Mouse (Mus musculus) embryonic stem cell, embryonic (primary cell): ENCODE data around the gene Syne1.

ENCODE experiments used
- CTCF ChIA-PET, 4 experiments: fragments of 300-600 bp in 2 of 4; fragments of 350-600 bp in 2 of 4; sonication (Branson Sonifier 250); formaldehyde crosslinking; loops; one replicate each; lab custom pipeline; 2022; ENCODE audit warnings: inconsistent platforms in 2 of 4; lab: Charles Lee
- POLR2A ChIA-PET, 4 experiments: fragments of 300-600 bp in 2 of 4; fragments of 350-600 bp in 2 of 4; sonication (Branson Sonifier 250); formaldehyde crosslinking; loops; one replicate each; lab custom pipeline; 2022; ENCODE audit warnings: antibody characterized with exemption in 4 of 4, inconsistent platforms in 1 of 4; lab: Charles Lee

Syne1 gene

DNA sequence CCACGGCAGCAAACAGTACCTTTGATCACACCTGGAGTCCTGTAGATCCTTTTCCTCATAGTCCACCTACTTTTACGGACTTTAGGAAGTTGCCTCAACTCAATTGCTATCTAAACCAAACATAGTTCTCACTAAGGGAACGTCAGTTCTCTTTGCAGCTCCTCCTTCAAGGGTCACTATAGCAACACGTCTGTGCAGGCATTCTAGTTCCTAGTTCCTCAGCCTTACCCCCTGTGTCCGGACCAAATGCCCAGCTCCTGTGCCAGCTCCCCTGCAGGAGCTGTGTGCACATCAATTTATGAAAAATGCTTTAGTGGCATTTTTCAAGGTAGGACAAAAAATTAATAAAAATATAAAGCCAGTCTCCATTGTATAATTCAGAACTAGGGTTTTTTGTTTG, 63.2 kb downstream of the Syne1 start:
- POLR2A ChIA-PET: interaction anchor here in 1 of 4 experiments (1.2 kb wide), 1 partner anchor 63 kb away, joined by 3 read pairs; the partner anchor contains the start of gene Syne1
- CTCF ChIA-PET: no interaction called here

DNA sequence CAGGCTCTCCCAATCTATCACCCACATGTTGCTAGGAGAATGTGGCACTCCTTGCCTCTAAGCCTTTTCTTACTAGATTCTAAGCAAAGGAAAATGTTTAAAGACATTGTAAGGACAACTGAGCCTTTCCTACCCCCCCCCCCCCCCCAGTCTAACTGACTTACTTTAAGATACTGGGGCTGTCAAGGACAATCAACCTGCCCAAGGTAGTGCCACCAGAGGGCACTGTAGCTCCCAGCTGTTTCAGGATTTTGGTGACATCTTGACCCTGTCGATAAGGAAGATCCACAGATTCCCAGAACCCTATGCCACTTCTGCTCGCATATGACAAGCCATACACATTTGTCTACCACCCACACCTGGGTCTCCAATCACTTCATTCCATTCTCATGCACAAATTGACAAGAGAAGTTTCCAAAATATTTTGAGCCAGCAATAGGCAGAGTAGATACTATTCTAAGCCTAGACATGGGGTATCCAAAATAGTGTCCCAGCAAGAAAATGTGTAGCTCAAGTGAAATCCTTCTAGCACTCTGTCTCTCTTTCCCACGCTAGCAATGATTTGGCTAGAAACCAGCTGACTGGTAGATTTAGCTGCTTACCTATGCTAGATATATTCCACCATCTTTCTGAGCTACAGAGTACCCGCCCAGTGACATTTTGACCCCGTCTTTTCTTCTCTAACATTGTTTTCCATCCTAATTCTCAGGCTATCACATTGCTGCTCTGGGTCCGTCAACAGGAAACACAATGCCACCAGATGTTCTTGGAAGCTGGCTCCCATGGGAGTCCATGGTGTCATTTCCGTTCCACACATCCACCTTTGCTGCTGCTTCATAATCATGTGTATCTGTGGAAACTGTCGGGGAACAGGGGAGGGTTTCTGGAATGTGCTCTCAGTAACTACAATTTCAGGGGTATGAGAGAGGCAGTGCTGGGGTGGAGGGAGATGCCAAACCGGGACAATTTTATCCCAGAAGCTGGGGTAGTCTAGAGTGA, 70.4 kb downstream of the Syne1 start:
- CTCF ChIA-PET: interaction anchor here (0.6 to 3.3 kb wide), 45 partner anchors 9 to 1630 kb away, joined by 3 to 18 read pairs (median 4); no protein-coding TSS in a partner anchor
- POLR2A ChIA-PET: interaction anchor here in 3 of 4 experiments (0.5 to 1.6 kb wide), 4 partner anchors 15 to 114 kb away, joined by 3 to 9 read pairs (median 3); no protein-coding TSS in a partner anchor

DNA sequence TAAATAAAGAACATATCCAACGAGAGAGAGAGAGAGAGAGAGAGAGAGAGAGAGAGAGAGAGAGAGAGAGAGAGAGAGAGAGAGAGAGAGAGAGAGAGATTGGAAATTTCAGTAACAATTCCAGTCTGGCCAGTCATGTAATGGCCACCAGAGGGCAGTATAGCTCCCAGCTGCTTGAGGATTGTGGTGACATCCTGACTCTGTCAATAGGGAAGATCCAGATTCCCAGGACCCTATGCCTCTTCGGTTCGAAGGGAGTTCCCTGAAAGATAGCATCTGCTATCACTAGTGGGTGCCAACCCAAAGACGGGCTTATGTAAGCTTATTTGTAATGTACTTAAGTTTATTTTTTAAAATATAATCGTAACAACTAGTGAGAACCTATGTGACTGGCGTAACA, 71.2 kb downstream of the Syne1 start:
- ChIA-PET CTCF (interaction anchor here (0.5 to 3.3 kb wide), 40 partner anchors 9 to 1435 kb away, joined by 3 to 18 read pairs (median 4); no protein-coding TSS in a partner anchor), POLR2A (interaction anchor here in 1 of 4 experiments (0.5 kb wide), 1 partner anchor 14 kb away, joined by 3 read pairs; no protein-coding TSS in a partner anchor)

DNA sequence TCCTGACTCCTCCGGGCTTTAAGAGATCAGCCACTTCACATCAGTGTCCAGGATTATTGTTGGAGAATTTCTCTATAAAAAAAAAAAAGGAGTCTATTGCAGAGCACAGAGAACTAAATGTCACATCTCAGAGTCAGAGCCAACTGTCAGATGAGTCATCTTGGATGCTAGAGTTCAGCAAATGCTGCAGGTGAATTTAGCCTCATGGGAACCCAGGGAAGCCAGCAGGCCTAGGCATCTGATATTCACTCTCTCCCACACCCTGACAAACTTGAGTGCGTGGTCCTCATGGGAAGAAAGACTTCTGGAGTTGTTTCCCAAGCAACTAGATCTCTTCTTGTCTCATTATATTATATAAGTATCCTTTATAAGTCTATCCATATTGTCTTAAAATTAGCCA, 82.6 kb downstream of the Syne1 start:
- POLR2A ChIA-PET: no interaction called here
- CTCF ChIA-PET: no interaction called here

DNA sequence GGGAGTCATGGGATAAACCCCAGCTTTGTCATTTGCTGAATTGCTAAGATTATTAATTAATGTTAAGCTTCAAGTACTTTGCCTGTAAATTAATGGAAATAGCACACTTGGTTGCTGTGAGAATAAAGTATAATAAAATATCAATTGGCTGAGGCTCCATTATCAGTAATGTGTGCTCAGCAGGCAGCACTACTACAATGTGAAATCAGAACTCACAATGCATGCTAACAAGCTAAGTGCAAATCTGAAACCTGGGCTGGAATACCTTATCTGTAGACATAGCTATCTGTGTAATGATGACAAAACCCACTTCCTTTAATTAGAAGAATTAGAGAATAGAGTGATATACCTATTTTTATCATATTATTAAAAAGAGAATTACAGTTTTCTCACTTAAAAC, 97.5 kb downstream of the Syne1 start:
- POLR2A ChIA-PET: no interaction called here
- CTCF ChIA-PET: interaction anchor here in 1 of 4 experiments (0.8 kb wide), 1 partner anchor 26 kb away, joined by 3 read pairs; no protein-coding TSS in a partner anchor

DNA sequence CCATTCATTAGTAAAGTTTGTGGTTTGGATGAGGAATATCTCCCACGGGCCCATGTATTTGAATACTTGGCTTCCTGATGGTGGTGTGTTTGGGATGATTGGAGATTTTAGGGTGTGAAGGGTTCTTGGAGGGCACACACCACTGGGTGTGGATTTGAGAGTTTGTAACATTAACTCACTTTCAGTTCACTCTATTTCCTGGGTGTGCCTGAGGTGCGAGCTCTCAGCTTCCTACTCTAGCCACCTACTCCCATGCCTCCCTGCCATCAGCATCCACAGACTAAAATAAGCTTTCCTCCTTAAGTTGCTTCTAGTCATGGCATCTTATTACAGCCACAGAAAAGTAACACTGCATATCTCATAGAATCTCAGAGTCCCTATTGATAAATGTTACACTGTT, 101.3 kb downstream of the Syne1 start:
- ChIA-PET CTCF (no interaction called here), POLR2A (interaction anchor here in 1 of 4 experiments (1.0 kb wide), 1 partner anchor 11 kb away, joined by 3 read pairs; no protein-coding TSS in a partner anchor)

DNA sequence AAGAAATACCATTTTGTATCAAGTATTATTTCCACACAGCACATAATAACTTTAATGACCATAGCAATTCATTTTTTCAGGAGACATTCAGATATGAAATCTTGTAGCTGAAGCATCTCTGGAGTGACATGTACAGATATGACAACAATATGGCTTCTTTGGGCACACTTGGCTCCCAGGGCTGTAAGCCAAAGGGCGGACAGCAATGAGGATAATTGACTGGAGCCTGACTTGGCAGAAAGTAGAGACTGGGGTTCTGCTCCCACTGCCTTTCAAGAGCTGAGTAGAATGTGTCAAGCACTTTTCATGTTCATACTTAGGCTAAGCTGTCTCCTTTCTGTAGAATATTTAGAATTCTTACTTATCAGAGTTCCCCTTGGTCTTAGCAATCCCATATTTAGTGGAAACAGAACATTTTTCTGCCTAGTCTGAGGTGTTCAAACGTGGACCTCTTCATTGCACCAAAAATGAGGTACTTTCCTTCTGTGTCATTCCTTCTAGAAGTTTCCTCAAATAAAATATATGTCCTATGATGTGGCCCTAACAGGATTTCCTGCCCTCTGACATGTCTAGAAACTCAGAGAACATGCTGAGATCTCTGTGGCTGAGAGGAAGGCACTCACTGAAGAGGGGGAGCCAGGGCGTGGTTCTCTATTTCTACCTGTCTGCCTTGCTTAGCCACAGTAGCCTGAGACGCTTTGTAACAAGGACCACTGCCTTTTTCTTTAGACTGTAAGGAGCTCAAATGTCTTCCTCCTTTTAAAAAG, 103.1 kb downstream of the Syne1 start:
- POLR2A ChIA-PET: interaction anchor here in 1 of 4 experiments (0.7 kb wide), 1 partner anchor 22 kb away, joined by 5 read pairs; no protein-coding TSS in a partner anchor
- CTCF ChIA-PET: interaction anchor here in 1 of 4 experiments (0.6 kb wide), 1 partner anchor 1672 kb away, joined by 3 read pairs; no protein-coding TSS in a partner anchor

DNA sequence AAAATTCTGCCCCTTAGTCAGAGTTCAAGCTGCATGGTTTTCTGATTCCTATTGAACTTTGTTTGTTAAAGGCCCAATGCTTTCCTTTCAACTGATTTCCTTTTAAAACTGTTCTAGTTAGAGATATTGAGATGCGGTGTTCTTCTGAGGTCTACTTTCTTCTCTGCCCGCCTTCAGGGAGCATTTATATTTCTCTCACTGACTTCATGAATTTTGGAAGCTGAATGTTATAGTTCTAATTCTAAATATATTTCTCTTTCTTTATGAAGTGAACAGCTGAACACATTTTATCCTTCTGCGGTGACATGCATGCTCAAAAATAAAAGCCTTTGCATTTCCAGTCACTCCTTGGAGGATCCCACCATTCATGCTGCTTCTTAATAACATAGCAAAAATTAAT, 106.0 kb downstream of the Syne1 start:
- ChIA-PET POLR2A (no interaction called here), CTCF (no interaction called here)

DNA sequence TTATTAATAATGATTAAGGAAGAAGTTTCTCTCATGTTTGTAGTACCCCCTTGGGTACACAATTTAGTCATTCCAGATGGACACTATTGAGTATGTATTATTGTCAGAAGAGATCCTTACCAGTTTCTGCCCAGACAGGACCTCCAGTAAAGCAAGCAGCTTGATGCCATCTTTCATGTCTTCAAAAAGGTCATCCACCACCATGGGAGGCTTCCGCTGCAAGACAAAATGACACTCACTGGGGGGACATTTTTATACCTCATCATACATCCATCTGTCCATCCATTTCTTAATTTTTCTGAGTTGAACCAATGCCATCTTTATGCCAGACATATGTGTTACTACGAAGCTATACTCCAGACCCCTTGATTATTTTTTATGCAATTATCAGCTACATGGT, 108.3 kb downstream of the Syne1 start:
- CTCF ChIA-PET: no interaction called here
- POLR2A ChIA-PET: no interaction called here

DNA sequence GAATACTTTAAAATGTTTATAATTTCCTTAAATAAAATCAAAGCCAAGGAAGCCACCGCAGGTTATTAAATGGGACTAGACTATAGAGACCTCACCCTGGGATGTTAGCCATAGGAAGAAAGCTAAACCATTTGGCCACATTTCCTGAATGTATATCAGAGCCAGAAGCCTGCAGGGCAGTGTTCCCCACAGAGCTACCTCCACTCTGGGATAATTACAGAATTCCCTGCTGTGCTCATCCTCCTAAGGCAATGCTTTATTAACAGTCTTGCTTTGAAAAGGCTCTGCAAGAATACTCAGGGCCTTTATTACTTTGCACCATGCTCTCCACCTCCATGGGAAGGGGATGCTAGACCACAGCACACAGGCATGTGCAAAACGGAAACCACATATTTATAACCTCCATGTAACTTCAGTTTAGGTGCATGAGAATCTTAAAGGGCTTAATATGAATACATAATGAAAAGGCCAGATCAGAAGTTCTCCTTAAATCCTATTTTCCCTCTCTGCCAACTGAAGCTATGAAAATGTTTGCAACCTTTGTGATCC, 111.4 kb downstream of the Syne1 start:
- ChIA-PET POLR2A (no interaction called here), CTCF (no interaction called here)

DNA sequence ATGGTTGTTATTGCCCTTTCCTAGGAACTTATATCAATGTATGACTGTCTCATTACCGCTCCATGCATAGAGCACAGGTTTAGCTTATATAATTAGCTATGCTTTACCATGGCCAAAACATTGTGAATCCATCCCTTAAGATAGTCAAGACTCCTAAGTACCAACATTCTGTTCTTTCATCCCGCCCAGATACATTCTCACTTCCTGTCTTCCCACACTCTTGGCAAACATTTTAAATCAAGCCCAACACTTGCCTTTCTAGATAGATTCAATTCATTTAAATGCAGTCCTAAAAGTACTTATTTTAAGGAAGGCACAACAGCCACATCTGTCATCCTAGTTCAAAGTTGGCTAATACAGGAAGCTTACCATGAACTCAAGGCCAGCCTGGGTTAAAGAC, 113.5 kb downstream of the Syne1 start:
- ChIA-PET CTCF (interaction anchor here in 1 of 4 experiments (0.6 kb wide), 1 partner anchor 1440 kb away, joined by 8 read pairs; no protein-coding TSS in a partner anchor), POLR2A (interaction anchor here in 1 of 4 experiments (0.5 kb wide), 1 partner anchor 368 kb away, joined by 4 read pairs; the partner anchor contains the start of gene Fbxo5)

DNA sequence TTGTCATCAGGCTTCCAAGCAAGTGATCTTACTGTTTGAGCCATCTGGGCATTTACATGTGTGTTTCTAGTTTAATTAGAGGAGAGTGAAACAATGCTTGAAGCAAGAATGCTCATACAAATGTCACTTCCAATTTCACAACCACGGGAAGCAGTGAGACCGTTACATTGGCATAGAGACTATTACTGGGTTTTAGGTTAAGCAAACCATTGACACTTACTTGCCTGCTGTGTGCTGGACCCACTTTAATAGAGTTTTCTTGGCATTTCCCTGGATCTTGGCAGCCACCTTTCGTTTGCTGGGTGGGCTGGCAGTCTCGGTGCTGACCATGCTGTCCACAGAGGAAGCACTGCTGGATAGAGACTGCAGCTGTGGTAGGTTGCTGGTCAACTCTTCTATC, 127.3 kb downstream of the Syne1 start:
- POLR2A ChIA-PET: interaction anchor here in 1 of 4 experiments (0.7 kb wide), 1 partner anchor 205 kb away, joined by 5 read pairs; no protein-coding TSS in a partner anchor
- CTCF ChIA-PET: no interaction called here

DNA sequence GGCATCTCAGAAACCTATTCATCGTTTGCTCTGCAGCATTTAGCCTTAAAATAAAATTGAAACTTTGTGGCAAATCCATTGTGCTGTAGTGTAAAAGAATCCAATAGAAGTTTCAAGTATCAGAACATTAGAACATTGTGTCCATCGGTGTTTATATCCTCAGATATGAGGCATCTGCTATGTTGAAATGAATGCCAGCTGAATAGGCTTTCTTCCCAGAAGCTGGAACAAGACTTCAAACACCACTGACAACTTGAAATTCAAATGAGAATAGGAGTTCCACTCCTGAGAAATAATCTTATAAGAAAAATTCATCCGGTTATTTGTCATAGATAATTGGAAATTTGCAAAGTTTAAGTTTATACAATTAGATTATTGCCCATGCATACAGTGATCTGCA, 135.6 kb downstream of the Syne1 start:
- ChIA-PET CTCF (no interaction called here), POLR2A (no interaction called here)

DNA sequence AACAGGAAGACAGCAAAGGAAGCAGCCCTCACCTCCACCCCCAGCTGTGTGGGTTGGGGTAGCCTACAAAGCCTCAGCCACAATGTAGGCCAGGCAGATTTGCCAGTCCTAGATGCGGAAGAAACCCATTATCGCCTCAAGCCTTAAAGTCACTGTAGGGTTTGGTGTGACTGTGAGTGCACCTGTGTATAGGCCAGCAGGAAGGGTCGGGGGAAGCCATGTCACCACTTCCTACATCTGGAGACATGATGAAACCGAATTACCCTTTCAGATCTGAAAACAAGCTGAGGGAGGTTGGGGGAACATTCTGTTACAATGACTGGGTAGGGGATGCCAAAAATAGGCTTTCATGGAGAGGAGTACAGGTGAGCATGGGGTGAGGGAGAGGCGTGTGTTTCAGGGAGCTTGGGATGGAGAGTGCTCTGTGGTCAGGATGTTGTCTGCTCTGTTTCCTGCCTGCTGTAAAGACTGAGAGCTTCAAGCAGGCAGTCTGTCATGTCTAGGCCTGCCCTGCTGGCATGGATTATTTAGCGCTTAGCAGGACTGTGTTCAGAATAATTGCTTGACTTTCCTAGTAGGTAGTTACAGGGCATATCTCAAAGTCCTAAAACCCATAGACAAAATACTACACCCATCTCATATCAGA, 167.0 kb downstream of the Syne1 start:
- ChIA-PET POLR2A (no interaction called here), CTCF (interaction anchor here in 2 of 4 experiments (0.5 to 0.6 kb wide), 2 partner anchors 96 to 1518 kb away, joined by 3 read pairs; no protein-coding TSS in a partner anchor)

DNA sequence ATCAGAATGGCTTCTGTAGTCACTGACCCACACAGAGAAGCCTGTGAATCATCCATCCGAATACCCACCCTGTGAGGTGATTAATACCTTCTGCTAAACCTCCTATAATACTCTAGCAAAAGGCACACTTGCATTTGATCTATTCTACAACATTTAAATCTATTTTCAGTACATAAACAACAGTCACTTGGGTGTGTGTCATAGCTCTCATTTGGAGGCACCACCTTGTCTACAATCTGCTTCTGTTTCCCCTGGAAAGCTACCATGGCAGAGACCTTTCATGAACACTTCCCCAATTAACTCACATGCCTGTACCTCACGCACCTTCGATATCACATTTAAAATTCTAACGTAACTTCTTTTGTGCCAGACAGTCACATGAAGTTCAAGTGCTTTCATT, 169.7 kb downstream of the Syne1 start:
- POLR2A ChIA-PET: no interaction called here
- CTCF ChIA-PET: no interaction called here

DNA sequence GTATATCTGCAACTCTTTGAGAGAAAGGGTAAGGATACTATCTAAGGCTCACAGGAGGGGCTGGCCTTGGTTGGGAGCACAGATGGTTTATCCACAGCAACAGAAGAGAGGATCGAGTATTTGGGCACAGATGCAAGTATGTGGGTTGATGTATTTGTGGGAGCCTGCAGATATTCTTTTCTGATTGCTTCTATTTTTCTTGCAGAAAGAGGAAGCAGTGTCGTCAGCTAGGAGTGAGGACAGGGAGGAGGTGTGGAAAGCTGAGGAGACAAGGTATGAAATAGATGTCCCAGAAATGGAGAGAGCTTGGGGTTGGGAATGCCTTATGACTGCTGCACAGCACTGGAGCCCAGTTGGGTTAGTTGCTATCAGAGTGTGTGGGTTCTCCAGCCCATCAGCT, 172.3 kb downstream of the Syne1 start:
- POLR2A ChIA-PET: interaction anchor here in 1 of 4 experiments (1.3 kb wide), 1 partner anchor 168 kb away, joined by 3 read pairs; no protein-coding TSS in a partner anchor
- CTCF ChIA-PET: no interaction called here

DNA sequence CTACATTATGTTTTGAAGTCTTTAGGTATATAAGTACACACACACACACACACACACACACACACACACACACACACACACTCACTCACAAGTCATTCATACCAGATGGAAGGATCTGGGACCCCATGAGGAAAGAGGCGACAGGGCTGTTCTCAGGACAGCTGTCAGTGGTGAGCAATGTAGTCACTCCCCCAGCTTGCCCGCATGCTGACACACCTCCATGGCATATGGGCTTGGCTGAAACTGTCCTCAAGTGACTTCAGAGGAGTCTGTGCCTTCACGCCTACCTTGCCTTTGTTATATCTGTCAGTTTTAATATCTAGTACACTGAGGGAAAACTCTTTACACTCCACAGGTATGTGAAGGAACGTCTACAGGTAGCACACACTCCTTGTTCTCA, 181.7 kb downstream of the Syne1 start:
- POLR2A ChIA-PET: no interaction called here
- CTCF ChIA-PET: no interaction called here

DNA sequence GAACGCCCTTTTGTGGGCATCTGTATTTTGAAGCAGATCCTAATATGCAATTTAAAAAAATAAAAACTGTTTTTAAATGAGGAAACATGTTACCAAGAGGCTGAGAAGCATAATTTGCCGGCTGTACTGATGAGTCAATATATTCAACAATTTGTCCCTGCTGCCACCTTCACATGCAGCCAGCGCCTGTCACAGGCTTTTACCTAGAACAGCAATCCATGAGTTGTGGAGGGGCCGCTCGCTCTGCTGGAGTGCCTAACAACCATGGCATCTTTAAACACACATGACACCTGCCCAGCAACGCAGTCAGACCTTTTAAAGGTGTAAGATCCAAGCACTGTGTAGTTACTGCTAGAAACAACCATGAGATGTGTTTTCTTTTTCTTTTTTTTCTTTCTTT, 183.0 kb downstream of the Syne1 start:
- POLR2A ChIA-PET: no interaction called here
- CTCF ChIA-PET: interaction anchor here in 1 of 4 experiments (0.9 kb wide), 1 partner anchor 50 kb away, joined by 3 read pairs; no protein-coding TSS in a partner anchor
